Mouse (Mus musculus) lung, postnatal 0 days (tissue): Measurements from ENCODE around the gene Zfp879.

ENCODE experiments used
- CTCF ChIP-seq: IDR thresholded peaks from 2 replicates; pipeline ENCODE4 v1.5.1; 2016; ENCODE audit warnings: antibody characterized with exemption, mild to moderate bottlenecking
- EP300 ChIP-seq: IDR thresholded peaks from 2 replicates; pipeline ENCODE4 v1.6.1; 2016; ENCODE audit warnings: antibody characterized with exemption, mild to moderate bottlenecking, control low read depth

DNA sequence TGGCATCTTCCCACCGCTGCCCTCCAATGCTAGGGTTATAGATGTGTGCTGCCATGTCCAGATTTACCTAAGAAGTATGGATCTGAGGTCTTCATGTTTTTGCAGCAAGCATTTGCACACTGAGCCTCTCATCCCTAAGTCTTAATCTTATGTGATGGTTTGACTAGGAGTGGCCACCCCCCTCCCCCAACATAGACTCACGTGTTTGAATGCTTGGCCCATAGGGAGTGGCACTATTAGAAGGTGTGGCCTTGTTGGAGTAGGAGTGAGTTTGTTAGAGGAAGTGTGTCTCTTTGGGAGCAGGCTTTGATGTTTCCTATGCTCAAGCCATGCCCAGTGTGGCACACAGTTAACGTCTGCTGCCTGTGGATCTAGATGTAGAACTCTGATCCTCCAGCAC, 37.3 kb upstream of the Zfp879 start:
- TF ChIP-seq EP300: no peak
- no peak for TF ChIP-seq CTCF
